Mouse (Mus musculus) heart, postnatal 0 days (tissue): Measurements from ENCODE around the gene Phactr1.

Experiments
- CTCF ChIP-seq: IDR thresholded peaks from 2 replicates; pipeline ENCODE4 v1.5.1; 2016; ENCODE audit warnings: antibody characterized with exemption, control low read depth, low read depth
- EP300 ChIP-seq: IDR thresholded peaks from 2 replicates; pipeline ENCODE4 v1.6.1; 2016; ENCODE audit warnings: antibody characterized with exemption, low read depth

GRCm38 (mm10) chr13:42656643-42657315 is 23.6 kb upstream of the Phactr1 start:
- TF ChIP-seq CTCF (no peak), EP300 (peak; percentile 59; the same call in 1 of the 2 replicates)
